Mouse (Mus musculus) lung, embryonic 15.5 days (tissue): Measurements from ENCODE around the gene Gm45783. TPM values are rescaled to one million over a fixed set of nuclear protein-coding genes. Genes with fewer than 3 reads are reported as not detected.
"Not testable (repeated sequence)": the region's sequence is repeated elsewhere in the genome, so short reads cannot be mapped to it uniquely, and the experiment has no call there.

Experiments used
- ATAC-seq: fragments of 200-750 bp; cut with Nextera tagmentation; 2 replicates; pipeline ENCODE4 v1.8.0; 2017; ENCODE audit warnings: moderate number of reproducible peaks, borderline replicate concordance; ENCODE audit not compliant: low FRiP score, low TSS enrichment; ENCODE audit errors: extremely low read depth
- H3K27ac ChIP-seq: fragments of 300-500 bp; sonication (generic); 2 replicates; pipeline ENCODE4 v1.5.1; 2015; ENCODE audit warnings: moderate library complexity, mild to moderate bottlenecking, inconsistent platforms
- H3K27me3 ChIP-seq: fragments of 300-500 bp; sonication (generic); 2 replicates; pipeline ENCODE4 v1.6.1; 2015; ENCODE audit warnings: inconsistent platforms
- H3K36me3 ChIP-seq: fragments of 300-500 bp; sonication (generic); 2 replicates; pipeline ENCODE4 v1.6.1; 2015; ENCODE audit warnings: inconsistent platforms
- H3K4me1 ChIP-seq: fragments of 300-500 bp; sonication (generic); 2 replicates; pipeline ENCODE4 v1.6.1; 2015; ENCODE audit warnings: inconsistent platforms
- H3K4me2 ChIP-seq: fragments of 300-500 bp; sonication (generic); 2 replicates; pipeline ENCODE4 v1.6.1; 2015; ENCODE audit warnings: inconsistent platforms, mild to moderate bottlenecking, moderate library complexity
- H3K4me3 ChIP-seq: fragments of 300-500 bp; sonication (generic); 2 replicates; pipeline ENCODE4 v1.5.1; 2015; ENCODE audit warnings: mild to moderate bottlenecking, inconsistent platforms
- H3K9ac ChIP-seq: fragments of 300-500 bp; sonication (generic); 2 replicates; pipeline ENCODE4 v1.6.1; 2015; ENCODE audit warnings: inconsistent platforms
- H3K9me3 ChIP-seq: fragments of 300-500 bp; sonication (generic); 2 replicates; pipeline ENCODE4 v1.6.1; 2016; ENCODE audit warnings: inconsistent platforms
- WGBS: fragments of 180-500 bp; shearing (Covaris S2); methylation state at CpG from one replicate; pipeline ENCODE4 v1.1.7; 2015; 5-methylcytosine and 5-hydroxymethylcytosine counted together
- microRNA-seq: library from miRNA; unstranded; fragments of <30 nt; microRNA quantifications from one replicate; pipeline ENCODE4, GENCODE M21; 2016
- polyA plus RNA-seq: library from polyadenylated mRNA; unstranded; fragments of >200 nt; fragmentation: Nextera tagmentation; extraction: Ambion mirVana; gene quantifications from 2 replicates; pipeline ENCODE4 v1.2.1, GENCODE M21; 2015

The Gm45783 gene
- not detected in 2 replicates for polyA plus RNA-seq

- H3K4me3 ChIP-seq, result 0 out of 2 replicates have a peak within 1 kb of the TSS, but pooled peaks have one; percentile 3
- H3K4me2 ChIP-seq, H3K4me1 ChIP-seq, H3K36me3 ChIP-seq, H3K27ac ChIP-seq, H3K9ac ChIP-seq, H3K9me3 ChIP-seq, H3K27me3 ChIP-seq, ATAC-seq: not testable (repeated sequence)
- WGBS, result 49% methylated on average over 12 of the region's 12 CpGs
Observed at GRCm38 (mm10) chr7:7374431-7374830, at the start of gene Gm45783. Gene Gm45783 (minus strand): TSS chr7:7374573.

DNA sequence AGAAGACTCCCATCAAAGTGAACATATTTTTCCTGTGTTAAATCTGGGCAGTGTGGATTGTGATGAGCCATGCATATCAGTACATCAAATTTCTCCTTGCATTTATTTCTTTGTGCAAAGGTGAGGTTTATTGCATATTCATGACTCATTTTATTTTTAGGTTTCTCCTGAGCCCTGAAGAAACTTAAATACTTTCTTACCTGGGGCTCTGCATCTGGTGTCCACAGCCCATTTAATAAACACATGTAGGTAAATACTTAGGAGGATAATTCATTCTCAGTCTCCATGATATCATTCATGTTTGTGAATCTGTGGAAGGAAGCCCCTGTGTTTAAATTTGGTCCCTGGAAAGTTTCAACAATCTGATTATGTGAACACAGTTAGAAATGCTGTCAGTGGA, 25.2 kb upstream of the Gm45783 start, which contains the start of gene Vmn2r31:
TSS of gene Vmn2r31 (minus strand) at position 101 of the 400 bp plus-strand sequence.
- H3K4me1 ChIP-seq, H3K27ac ChIP-seq, H3K4me2 ChIP-seq, H3K36me3 ChIP-seq, H3K9ac ChIP-seq, ATAC-seq, H3K4me3 ChIP-seq, H3K27me3 ChIP-seq, H3K9me3 ChIP-seq: not testable (repeated sequence)

DNA sequence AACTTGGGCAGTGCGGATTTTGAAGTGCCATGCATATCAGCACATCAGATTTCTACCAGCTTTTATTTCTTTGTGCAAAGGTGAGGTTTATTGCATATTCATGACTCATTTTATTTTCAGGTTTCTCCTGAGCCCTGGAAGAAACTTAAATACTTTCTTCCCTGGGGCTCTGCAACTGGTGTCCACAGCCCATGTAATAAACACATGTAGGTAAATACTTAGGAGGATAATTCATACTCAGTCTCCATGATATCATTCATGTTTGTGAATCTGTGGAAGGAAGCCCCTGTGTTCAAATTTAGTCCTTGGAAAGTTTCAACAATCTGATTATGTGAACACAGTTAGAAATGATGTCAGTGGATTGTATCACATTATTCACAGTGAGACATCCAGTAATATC, 36.9 kb downstream of the Gm45783 start, which contains the start of gene Vmn2r30:
TSS of gene Vmn2r30 (minus strand) at position 101 of the 400 bp plus-strand sequence.
- H3K4me1 ChIP-seq, ATAC-seq, H3K27ac ChIP-seq, H3K9me3 ChIP-seq, H3K9ac ChIP-seq, H3K36me3 ChIP-seq, H3K27me3 ChIP-seq, H3K4me3 ChIP-seq, H3K4me2 ChIP-seq: not testable (repeated sequence)
- no CpG with 5 or more reads among the region's 1 CpGs for WGBS

GRCm38 (mm10) chr7:7295595-7295994, 78.8 kb downstream of the Gm45783 start:
- no peak overlapping the region for H3K4me3 ChIP-seq
- H3K27me3 ChIP-seq, result no peaks in the 10 kb centered on the region
- H3K27ac ChIP-seq, result no peak overlapping the region
- no peaks in the 10 kb centered on the region for H3K9me3 ChIP-seq
- peaks cover 5% of the 10 kb centered on the region; the same call in 1 of the 2 replicates for H3K4me1 ChIP-seq
- peaks cover 42% of the 10 kb centered on the region for H3K36me3 ChIP-seq
- H3K9ac ChIP-seq, result no peak overlapping the region
- ATAC-seq, result no peak
- H3K4me2 ChIP-seq, result no peak overlapping the region
- 82% methylated on average over 16 of the region's 16 CpGs for WGBS

Small RNA genes lying within 50 kb of the gene (microRNA-seq; reads per million reads assigned to microRNA genes)
- gene Mir5620, result 1.9 reads per million, percentile 4 among the genes with 10 or more reads in this experiment

Other genes starting within 250 kb of the Gm45783 start
- gene Zfp773, start 237.8 kb downstream of the Gm45783 start, polyA plus RNA-seq, result 2.1 and 2.2 TPM in 2 replicates
- 2.4 and 3.1 TPM in 2 replicates for gene Zfp418, start 203.2 kb downstream of the Gm45783 start, polyA plus RNA-seq
- 7.6 and 8.6 TPM in 2 replicates for gene Zfp772, start 164.6 kb downstream of the Gm45783 start, polyA plus RNA-seq
- gene Vmn2r29, start 127.2 kb downstream of the Gm45783 start, polyA plus RNA-seq, result 0.70 TPM in 1 of 2 replicates, not detected in the other
- 2.2 and 3.8 TPM in 2 replicates for gene Gm45844, start 96.3 kb downstream of the Gm45783 start, polyA plus RNA-seq
- gene Clcn4, start 73.7 kb downstream of the Gm45783 start, polyA plus RNA-seq, result 48.3 and 50.6 TPM in 2 replicates
- gene Vmn2r30, start 37.0 kb downstream of the Gm45783 start, polyA plus RNA-seq, result 0.03 TPM in 1 of 2 replicates, not detected in the other
- not detected in 2 replicates for gene Vmn2r31, start 25.1 kb upstream of the Gm45783 start, polyA plus RNA-seq
- not detected in 2 replicates for gene Vmn2r32, start 105.4 kb upstream of the Gm45783 start, polyA plus RNA-seq
- not detected in 2 replicates for gene Vmn2r33, start 192.2 kb upstream of the Gm45783 start, polyA plus RNA-seq